Mouse (Mus musculus) heart, adult 18-20 months (tissue): ENCODE results near the gene Rep15. TPM values are rescaled to one million over a fixed set of nuclear protein-coding genes. Genes with fewer than 3 reads are reported as not detected.

ENCODE experiments used
- DNase-seq, 2 experiments: peaks; one replicate each; pipeline ENCODE4 v3.0.0; 2021 to 2022; ENCODE audit warnings: mixed read lengths in 1 of 2
- long read RNA-seq, 2 experiments: library from polyadenylated mRNA; stranded (forward); transcript quantifications; one replicate each; pipeline ENCODE4 v2.0.0; 2021
- total RNA-seq, 2 experiments: library from RNA; stranded (reverse); gene quantifications; 2 replicates each; pipeline ENCODE4 v1.2.3; 2021

The Rep15 gene
- 1 to 10 TPM in 1 of 2 experiments, under 1 TPM in 1; 0.95 to 1.2 TPM for total RNA-seq
- long read RNA-seq, experiment 1, partial matches to known transcripts = 0 of 2 reads
- long read RNA-seq, experiment 1, other reads (novel, unspliced or antisense) = 0 of 2 reads
- long read RNA-seq, experiment 2 = 0 reads

DNA sequence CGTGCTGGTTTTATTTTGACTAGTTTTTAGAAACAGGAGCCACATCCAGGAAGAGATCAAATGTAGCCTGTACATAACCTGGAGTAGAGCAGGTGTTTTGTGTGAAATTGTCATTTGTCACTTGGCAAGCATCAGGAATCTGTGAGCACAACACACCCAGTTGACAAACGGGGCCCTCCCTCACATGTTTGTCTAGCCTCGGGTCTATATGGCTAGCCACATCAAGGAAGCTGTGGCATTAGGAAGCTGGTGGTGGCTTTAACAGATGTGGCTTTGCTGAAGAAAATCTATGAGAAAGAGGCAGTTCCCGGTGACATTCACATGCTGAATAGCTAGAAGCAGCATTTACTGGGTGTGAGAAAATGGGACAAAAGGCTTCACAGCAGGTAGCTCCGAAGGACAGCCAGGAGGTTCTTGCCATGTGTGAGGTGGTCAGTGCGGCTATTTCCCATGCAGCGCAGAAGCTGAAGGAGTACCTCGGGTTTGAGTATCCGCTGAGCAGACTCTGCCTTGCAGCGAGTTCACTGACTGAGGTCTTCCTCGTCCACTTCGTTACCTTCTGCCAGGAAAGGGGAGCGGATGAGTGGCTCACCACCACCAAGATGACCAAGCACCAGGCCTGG, at the start of gene Rep15:
Gene Rep15, plus strand, starts transcription at position 282 of the 623 bp plus-strand sequence.
- DNase-seq = no peak

DNA sequence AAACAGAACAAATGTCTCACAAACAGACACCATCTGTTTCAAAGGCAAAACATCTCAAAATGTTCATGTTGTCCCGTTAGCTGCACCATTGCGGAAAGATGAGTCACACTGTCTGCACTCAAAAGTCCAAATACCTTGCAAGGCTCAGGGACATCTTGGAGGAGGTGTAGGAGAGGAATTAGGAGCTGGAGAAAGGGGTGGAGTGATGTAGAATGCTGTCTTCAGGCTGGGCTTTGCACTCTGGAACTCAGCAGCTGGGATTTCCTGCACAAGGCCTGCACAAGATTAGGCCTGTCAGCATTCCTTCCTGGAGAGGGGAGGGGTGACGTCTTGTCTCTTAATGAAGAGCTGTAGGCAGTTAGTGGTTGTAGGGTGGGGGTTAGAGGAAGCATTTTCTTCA, 47.8 kb upstream of the Rep15 start:
- DNase-seq = peak in 1 of 2 experiments; percentile 12

DNA sequence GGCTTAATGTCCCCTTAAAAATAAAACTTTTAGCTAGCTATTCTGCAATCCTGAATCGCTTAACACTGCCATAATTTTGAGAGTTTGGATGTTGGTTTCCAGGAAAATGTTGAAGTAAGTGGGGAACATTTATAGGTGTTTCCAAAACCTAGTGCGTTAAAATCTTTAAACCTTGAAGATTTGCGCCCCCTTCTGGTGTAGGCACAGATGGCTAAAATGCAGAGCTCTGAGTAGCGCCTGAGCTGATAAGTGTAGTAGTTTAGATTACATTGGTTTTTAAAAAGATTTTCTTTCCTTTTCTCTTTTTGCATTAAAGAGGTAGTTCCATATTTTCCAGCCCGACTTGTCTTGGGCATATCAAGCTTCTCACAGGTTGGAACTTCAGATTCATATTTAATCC, 38.1 kb upstream of the Rep15 start:
- DNase-seq = peak; percentile 55 to 86

DNA sequence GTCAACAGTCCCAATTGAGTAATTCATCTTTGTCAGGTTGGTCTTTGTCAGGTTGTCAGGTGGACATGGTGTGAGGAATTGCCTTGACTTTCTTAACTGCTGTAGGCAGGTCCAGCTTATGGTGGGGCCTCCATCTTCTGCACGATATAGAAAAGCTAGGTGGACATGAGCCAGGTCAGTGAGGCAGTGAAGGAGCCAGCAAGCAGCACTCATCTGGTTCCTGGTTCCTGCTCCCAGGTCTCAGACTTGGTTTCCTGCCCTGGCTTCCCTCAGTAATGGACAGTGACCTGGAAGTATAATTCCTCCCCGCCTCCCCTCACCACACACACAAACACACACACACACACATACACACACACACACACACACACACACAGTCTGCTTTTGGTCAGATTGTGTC, 37.0 kb upstream of the Rep15 start:
- no peak for DNase-seq

DNA sequence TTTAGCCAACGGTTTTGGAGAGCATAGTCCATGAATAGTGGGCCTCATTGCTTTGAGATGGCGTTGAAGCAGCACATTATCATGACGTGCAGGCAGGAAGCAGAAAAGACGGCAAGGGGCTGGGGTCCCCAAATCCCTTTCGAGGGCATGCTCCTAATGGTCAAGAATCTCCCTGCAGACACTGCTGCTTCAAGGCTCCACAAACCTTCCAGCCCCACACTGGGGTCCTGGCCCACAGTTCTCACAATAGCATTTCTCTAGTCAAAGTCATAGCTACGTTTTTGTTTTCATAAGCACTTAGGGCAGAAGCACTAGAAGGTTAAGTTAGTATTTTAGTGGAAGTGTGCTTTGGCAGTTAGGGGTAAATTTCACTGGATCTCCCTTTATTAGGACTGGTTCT, 36.5 kb upstream of the Rep15 start:
- no peak for DNase-seq

DNA sequence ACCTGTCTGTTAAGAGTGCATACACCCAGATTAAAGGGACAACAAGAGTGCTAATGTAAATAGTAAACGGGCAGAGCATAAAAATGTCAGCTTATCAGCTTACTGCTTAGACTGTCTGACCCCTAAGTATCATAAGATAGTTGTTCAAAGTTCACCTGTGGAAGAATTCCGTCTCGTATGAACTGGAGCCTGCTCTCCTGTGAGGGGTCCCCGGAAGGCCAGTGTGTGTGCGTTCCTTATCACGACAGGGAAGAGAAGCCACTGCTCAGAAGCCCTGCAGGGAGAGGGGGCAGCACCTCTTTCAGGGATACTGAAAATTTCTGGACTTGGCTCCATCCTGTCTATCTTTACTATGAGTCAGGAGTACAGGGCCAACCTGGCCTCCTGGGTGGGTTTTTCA, 35.4 kb upstream of the Rep15 start:
- DNase-seq = no peak

DNA sequence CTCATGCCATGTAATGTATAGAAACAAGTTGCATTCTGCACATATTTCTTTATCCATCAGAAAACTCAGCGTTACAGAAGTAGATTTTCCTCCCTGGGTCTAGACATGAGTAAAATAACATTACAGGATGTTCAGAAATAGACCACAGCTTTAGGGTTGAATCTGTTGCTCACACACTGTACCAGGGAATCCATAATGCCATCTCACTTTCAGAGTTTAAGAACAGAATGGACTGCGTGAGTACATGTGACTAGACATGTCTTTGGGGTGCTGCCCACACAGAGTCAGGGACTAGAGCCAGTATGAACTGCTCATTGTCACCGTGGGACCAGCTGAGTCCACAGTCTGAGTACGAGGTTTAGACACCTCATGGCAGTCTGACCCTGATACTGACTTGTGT, 33.7 kb upstream of the Rep15 start:
- no peak for DNase-seq

DNA sequence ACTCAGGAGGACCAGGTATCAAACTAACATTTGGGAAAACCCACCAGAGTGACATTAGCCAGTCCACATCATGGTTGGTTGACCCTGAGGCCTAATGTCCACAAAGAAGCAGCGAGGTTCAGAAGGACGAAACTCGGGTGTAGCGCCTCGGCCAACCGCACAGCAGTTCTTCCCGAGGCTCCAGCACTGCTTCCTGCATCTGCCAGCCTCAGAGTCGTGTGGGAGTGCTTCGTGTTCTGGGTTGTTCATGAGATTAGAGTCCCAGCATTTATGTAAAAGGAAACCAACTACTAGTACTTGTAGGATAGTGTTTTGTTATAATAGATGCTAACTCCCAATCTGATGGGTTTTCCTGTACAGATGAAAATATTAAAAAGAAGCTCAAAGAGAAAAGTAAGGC, 33.1 kb upstream of the Rep15 start:
- no peak for DNase-seq

DNA sequence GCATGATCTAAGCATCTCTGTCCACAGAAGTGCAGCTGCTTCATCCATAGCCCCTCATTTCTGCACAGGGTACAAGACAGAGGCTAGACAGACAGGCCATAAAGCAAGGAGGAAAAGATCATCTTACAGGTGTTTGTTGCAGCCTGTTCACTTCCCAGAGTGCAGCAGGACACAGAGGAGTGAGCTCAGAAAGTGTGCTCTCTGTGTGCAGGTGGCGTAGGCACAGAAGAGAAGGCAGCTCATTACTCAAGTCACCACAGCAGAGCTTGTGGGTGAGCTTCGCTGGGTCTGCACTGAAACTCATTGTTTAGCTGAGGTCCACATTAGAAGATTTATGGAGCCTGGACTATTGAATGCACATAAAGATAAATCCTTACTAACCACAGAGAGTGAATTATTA, 32.6 kb upstream of the Rep15 start:
- no peak for DNase-seq

DNA sequence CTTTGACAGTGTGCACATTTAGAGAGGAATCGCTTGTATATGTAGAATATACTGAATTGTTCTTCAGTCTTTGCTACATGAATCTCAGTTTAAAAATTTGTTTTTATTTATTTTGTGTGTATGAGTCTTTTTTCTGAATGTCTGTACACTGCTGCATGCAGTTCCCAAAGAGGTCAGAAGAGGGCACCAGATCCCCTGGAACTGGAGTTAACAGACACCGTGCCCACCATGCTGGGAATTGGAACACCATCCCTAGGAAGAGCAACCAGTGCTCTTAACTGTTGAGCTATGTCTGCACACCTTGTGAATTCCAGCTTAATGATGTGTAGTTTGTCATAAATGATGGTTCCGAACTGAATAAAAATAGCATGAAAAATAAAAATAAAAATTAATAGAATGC, 24.2 kb upstream of the Rep15 start:
- peak in 1 of 2 experiments; percentile 75 for DNase-seq

DNA sequence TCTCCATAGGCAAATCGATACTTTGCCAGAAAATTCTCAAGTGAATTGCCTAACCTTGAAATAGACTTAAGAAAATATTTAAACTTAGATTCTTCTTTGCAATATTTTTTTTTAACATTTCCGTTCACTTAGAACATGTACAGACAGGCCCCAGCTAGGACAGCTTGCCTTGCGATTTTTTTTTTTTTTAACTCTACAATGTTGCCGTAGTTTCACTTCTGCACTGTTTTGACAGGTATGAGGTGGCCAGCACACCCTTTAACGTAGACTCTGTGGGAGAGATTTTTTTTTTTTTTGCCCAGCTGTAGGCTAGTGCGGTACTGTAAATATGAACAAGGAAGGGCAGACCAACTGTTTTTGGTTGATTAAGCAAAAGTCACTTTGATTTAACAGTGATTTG, 22.0 kb upstream of the Rep15 start:
- no peak for DNase-seq

DNA sequence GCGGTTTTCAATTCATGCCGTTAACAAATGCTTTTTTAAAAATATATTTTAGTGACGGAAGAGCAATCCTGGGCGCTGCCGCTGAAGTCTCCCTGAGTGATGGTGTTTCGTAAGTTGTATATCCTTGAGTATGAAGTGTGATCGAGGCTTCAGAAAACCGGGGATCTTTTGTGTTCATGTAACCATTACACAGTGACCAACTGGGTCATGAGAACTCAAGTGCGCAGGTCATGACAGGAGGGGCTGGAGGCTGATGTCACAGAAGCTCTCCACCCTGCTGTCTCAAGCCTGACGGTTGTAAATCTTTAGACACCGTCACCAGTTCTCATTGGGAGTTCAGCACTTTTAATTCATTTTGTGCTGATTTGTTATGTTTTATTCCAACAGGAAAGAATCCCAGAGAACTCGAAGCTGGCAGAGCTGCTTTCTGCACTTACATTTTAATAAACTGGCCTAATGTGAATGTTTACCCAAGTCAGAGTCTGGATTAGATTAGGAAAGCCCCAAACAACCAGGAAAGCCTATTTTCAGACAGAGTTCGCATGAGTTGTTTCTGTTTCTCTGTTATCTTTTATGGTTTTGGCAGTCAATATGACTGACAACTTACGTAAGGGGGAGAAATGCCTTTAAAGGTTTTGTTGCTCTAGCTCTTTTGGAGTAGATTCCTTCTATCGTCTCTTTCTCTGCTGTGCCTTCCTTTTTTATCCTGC, 21.4 kb upstream of the Rep15 start:
- no peak for DNase-seq

DNA sequence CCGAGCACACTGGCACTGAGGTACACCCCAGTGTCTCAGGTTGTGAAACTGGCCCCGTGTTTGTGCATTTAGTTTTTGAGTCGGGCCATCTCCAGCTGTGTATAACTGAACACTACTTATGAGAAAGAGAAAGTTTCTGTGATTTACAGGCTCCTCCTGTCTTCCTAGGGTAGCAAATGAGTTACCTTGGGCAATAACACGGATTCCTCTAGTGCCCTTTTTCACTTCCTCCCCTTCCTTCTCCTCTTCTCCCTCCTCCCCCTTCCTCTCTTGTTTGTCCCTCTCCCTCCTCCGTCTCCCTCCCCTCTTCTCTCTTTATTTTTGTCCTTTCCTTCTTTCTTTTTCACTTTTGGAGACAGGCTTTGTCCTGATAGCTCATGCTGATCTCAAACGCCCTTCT, 20.8 kb upstream of the Rep15 start:
- DNase-seq = peak in 1 of 2 experiments; percentile 30

DNA sequence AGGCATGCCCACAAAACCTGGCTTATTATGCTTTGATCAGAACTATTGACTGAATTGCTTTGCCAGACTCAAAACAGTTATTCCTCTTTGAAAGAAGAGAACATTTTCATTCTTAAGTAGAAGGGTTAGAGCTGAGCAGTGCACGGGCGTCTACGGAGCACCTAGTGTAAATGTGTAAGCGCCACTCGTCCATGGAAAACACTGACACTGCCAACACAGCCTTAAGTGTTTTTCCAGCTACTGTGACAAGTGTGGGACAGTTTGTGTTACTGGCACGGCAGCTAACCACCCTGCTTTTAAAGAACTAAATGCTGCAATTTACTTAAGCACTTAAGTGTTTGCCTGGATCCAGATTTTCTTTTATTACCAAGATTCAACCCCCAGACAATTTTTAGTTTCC, 20.4 kb upstream of the Rep15 start:
- DNase-seq = peak in 1 of 2 experiments; percentile 34

DNA sequence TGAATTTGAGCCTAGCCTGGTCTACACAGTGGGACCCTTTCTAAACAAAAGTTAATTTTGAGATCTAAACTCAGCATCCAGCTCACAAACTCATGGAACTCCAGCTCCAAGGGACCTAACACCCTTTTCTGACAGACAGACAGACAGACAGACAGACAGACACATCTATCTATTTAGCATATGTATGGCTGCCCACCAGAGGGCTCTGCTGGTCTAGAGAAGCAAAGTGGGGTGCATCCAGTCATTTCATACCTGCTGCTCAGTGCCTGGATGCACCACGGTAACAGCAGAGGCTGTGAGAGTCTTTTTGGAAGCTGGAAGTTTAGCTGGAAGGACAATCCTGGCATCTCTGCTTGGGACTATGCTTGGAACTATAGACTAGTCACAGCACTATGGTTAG, 18.8 kb upstream of the Rep15 start:
- no peak for DNase-seq

DNA sequence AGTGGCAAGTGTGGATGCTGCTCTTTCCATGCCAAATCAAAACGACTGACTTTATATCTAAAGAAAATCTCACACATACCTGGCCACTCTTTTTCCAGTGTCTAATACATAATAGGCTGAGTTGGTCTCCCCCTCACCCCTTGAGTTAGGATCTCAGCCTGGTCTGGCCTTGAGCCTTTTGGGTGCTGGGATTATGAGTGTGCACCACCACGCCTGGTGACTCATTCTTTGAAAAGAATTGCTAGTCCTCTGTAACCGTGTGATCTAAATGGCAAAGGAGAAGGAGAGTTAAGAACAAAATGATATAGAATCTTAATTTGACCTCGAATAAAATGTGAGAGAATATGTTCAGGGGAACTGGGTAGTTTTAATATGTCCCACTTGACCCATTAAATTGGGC, 14.5 kb upstream of the Rep15 start:
- no peak for DNase-seq

DNA sequence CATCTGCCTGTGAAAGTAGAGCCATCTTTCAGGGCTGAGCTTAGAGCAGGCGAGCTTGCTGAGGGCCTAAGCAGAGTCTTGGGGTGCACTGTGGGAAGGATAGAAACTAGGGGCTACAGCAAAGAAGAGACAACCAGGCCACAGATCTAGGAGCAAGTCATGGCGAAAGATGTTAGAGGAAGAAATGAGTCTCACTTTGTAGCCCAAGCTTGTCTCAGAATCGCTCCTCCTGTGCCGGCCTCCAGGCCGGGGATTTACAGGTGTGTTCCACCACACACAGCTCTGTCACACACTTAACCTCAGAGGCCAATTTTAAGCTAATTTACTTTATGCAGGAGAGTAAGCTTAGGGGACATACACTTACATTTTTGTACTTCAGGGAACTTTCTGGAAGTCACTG, 14.0 kb upstream of the Rep15 start:
- no peak for DNase-seq

DNA sequence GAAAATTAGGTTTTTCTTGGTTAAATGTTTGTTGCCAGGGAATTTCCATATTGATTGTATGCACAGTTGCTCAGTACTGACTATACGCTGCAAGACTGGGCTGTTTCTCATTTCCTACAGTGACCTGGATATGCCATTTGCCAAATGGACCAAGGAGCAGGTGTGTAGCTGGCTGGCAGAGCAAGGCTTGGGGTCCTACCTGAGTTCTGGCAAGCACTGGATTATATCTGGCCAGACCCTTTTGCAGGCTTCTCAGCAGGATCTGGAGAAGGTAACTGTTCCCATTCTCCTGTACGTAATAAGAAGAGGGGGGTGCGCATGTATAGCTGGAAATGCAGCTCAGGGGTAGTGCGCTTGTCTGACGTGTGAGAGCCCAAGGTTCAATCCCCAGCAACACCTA, 11.2 kb upstream of the Rep15 start:
- DNase-seq = no peak

DNA sequence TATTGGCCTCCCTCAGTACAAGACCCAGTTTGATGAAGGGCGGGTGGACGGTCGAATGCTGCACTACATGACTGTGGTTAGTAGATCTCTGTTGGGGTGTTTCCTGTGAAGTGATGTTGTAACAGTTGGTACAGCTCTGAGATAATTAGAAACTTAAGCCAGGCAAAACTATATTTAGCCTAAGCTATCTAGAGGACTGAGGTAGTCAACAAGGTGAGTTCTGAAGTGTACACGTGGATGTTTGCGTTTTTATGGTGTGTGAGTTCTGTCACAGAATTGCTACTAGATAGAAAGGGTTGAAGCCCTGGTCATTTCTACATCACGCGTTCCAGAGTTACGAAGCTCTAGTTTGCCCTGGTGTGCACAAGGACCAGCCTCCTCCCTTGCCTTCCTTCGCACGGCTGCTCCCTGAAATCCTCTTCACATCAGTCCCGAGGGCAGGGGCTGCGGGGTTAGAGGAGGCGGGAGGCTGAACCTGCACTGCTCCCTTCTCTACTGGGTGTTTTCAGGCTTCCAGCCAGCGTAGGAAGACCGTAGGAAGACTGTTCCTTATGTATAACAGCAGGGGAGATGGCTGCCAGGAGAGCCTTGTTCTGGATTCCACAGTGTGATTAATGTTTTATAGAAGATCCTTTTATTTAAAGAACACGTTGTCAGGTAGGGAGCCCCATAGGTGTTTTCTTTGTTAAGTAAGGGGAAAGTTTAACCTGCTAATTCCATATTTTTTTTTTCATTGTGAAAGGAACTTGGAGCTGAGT, 9.8 kb upstream of the Rep15 start:
- peak; percentile 48 to 56 for DNase-seq

DNA sequence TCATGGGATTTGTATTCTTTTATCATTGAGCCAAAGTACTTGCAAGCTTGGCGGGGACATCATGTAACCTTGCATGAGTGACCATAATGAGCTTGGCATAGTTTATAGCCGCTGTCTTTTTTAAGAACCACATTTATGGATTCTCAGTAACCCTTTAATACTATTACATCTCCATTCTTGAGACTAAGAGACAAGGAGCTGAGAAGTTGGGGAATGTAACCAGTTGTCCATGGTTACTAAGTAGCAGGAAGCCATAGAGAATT, 9.3 kb upstream of the Rep15 start:
- DNase-seq = peak; percentile 36 to 68

DNA sequence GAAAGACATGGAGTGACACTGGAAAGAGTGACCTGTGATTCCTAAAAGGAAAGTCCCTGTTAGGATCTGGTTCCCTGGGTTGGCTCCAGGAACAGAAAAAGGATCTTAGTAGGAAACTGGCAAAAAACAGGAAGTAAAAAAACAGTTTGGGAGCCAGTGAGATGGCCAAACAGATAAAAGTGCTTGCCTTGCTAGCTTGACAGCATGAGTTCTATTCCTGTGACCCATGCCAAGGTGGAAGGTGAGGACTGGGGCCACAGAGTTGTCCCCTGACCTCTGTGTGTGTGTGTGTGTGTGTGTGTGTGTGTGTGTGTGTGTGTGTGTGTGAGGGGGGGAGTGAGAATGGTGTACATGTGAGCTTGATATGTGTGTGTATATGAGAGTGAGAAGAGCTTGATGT, 8.8 kb upstream of the Rep15 start:
- DNase-seq = no peak

DNA sequence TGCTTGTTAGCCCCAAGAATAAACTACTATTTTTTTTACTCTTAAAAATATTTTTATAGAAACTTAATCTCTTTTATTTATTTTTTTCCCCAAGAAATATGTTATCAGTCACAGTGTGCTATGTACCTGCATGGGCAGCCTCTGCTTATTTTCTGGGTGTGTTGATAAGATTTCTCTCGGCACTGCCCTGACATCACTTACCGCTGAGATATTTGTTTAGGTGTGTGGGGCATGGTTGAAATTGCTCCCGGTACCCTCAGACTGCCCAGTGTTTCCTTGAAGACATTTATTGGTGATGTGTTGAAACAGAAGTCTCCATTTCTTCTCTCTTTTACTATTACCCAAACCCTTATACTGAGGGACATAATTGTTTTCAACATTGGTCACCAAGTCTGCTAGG, 7.6 kb upstream of the Rep15 start:
- DNase-seq = no peak

DNA sequence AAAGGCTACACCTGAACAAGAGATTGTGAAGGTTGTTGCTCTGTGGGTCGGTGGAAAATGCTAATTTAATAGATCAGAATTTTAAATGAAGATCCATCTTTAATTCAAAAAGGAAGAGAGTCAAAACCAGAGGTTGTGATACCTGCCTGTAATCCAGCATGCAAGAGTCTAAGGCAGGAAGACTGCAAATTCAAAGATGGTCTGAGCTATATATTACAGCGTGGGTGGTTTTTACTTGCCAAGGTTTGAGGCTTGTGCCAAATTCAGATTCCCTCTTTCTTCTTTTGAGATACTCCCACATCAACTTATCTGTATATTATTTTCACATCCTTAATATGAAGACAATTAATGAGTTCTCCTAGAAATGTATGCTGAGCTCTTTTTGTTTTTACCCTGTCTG, 4.0 kb upstream of the Rep15 start:
- DNase-seq = no peak

DNA sequence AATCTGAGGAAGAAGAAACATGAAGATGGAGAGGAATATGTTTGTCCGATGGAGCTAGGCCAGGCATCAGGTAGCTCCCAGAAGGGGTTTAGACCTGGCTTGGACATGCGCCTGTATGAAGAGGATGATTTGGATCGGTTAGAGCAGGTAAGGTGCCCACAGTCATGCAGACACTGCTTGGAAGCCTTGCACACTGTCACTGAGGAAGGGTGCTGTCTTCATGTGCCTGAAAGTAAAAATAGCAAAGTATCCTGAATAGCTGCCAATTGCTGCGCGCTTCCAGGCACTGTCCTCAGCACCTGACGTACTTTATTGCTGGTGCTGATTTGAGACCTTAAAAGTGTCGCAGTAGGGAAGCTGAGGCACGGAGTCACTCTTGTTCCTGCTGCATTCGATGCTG, 2.8 kb upstream of the Rep15 start:
- peak; percentile 67 for DNase-seq
